Mouse (Mus musculus) megakaryocyte, embryonic 14.5 days (primary cell): ENCODE data around the gene Olfr1412.

Experiments used
- FLI1 ChIP-seq: IDR thresholded peaks from 2 replicates; pipeline ENCODE4 v1.6.1; 2012; ENCODE audit warnings: low read length, inconsistent platforms, mixed read lengths
- GATA1 ChIP-seq: IDR thresholded peaks from 3 replicates; pipeline ENCODE4 v1.6.1; 2012; ENCODE audit warnings: mixed read lengths, low read length, inconsistent platforms, borderline replicate concordance

DNA sequence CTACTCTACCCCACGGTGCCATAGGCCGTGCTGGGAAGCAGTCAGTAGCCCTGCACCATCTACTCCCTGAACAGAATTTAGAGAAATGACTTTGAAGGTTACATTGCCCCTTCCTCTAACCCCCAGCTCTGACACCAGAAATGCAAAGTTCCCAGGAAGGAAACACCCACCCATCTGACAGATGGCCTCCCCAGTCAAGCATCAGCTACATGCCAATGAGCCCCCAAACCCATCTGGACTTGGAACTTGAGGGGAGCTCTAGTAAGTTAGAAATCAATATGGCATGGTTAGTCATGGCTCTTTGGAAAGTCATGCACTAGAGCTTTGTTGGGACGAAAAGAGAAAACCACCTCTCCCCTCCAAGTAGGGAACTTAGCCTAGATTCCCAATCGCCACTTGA lies 53.2 kb downstream of the Olfr1412 start:
- TF ChIP-seq GATA1 (no peak), FLI1 (no peak)
